Mouse (Mus musculus): ENCODE measurements around the gene Slbp.

DNA sequence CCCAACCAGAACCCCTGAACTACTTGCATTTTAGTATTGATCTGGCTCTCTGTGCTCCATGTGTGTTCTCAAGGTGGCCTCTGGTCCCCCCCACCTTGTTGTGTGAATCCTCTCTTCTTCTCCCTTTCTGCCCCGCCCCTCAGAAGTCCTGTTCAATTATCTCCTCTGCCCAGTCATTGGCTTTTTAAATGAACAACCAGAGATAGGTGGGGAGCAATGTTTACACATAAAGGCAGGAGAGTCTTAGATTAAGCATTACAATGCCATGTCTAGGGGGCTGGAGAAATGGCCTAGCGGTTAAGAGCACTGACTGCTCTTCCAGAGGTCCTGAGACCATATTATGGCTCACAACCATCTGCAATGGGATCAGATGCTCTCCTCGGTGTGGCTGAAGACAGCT, 17.0 kb downstream of the Slbp start:
- TF ChIP-seq USF1 (IDR thresholded peaks at IDR 0.05; ENCODE audit: low read depth) (no peak), MAX (IDR thresholded peaks at IDR 0.05) (no peak), CTCF (IDR thresholded peaks at IDR 0.05; ENCODE audit: control insufficient read depth, insufficient read depth, insufficient read length) (no peak), FOSL1 (IDR thresholded peaks at IDR 0.05; ENCODE audit: insufficient read depth, low read length, poor library complexity, severe bottlenecking) (no peak), MYOD1 (IDR thresholded peaks at IDR 0.05; ENCODE audit: control insufficient read depth, insufficient read length, low read depth) (no peak)
